Mouse (Mus musculus) ovary, postnatal 14 days (tissue): ENCODE results near the gene Noxo1.

ENCODE experiments used
- DNase-seq: peaks from one replicate; pipeline ENCODE4 v3.0.0; 2022; ENCODE audit warnings: low spot score

Gene Noxo1

DNA sequence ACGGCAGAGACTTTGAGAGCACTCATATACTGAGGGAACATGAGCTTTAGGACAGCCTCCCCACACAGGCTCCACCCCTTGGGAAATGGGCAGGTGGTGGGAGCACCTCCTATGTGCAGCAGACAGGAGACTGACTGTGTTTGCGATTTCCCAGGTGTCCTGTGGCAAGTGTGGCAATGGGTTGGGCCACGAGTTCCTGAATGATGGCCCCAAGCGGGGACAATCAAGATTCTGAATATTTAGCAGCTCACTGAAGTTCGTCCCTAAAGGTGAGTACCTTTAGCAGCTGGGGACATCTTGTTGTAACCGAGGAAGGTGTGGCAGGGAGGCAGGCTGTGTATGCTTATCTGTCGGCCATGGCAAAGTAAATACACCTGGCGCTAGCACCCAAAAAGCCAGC, 43.9 kb downstream of the Noxo1 start:
- no peak for DNase-seq

DNA sequence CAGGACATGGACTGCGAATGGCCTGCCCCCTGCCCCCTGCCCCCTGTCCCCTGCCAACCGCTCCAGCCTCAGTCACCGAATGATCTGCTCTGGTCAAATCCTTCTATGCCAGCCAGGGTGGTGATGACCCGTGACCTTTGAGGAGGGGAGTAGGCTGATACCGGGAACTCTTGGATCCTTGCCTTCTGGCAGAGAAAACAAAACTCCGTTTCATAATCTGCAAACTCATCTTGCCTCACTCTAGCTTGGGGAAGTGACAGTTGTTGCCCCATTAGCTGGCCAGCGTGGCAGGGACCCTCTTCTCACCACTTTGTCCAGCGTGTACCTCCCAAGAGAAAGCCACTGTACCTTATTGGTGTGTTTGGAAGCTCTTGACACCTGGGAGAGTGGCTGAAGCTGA, 46.3 kb downstream of the Noxo1 start:
- no peak for DNase-seq

- DNase-seq = no peak
These were observed 47.9 kb downstream of the Noxo1 start for GRCm38 (mm10) chr17:24743896-24744295.

DNA sequence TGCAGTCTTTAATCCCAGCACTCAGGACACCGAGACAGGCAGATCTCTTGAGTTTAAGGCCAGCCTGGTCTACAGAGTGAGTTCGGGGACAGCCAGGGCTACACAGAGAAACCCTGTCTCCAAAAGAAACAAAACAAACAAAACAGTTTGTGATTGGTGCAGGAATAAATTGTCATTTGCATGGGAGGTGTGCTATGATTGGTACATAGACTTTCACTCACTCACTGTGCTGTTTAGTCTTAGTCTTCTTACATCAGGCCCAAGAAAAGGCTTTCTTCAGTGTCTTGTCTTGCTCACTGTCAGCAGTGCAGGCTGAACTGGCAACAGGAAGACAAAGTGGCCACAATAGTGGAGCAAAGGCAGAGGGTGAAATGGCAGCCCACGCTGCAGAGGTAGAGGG, 48.3 kb downstream of the Noxo1 start:
- DNase-seq = no peak

- DNase-seq = peak; percentile 75
These were observed 49.8 kb downstream of the Noxo1 start for GRCm38 (mm10) chr17:24745526-24746497.

DNA sequence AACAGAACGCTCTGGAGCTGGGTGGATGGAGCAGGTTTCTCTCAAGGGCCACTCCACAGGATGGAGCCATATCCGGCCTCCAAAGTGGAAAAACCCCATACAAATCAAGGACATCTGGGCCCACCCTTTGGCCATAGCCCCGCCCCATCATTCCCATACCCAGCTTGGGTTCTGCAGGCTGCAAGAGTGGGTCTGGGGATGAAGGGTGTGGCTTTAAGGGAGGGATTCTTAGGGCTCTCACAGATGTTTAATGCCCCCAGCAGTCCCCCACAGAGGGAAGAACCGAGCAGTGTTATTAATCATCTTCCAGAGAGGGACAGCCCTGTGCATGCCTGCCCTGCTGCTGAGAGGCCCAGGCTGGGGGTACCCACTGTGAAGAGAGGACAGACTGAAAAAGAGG, 51.0 kb downstream of the Noxo1 start:
- DNase-seq = no peak
